Mouse (Mus musculus): ENCODE results near the gene Chrnb1.

Chrnb1 gene

GRCm38 (mm10) chr11:69804972-69805909, 9.5 kb upstream of the Chrnb1 start, which contains the start of gene Tmem102:
TSS of gene Tmem102 (minus strand) at chr11:69805624.
- intact Hi-C loops (cut with DNase I): loop anchor here (5.0 kb wide), 3 partner anchors 32 to 72 kb away; partner anchors contain the start of genes Nlgn2, Tmem256, Tmem95 and Zbtb4

DNA sequence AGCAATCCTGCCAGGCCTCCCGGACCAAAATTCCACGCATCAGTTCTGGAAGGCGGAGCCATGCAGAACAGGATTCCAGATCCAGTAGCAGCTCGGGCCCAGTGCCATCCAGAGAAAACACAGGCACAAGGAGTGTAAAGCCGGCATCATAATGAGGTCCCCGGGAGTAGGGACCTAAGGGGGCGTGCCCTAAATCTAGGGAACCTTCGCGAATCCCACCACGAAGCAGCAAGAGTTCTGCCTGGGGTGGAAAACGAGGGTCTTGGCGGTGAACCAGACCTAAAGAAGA, 8.9 kb upstream of the Chrnb1 start:
- intact Hi-C loops (cut with DNase I): loop anchor here (5.0 kb wide), 2 partner anchors 33 to 37 kb away; partner anchors contain the start of genes Nlgn2, Tmem256 and Zbtb4

- intact Hi-C loops (cut with DNase I): loop anchor here (5.0 kb wide), 2 partner anchors 33 to 37 kb away; partner anchors contain the start of genes Nlgn2, Tmem256 and Zbtb4
These were observed 8.3 kb upstream of the Chrnb1 start for GRCm38 (mm10) chr11:69803786-69804651.

- intact Hi-C loops (cut with DNase I): loop anchor here (5.0 kb wide), 2 partner anchors 34 to 36 kb away; partner anchors contain the start of genes Nlgn2, Tmem256 and Zbtb4
These were observed 7.6 kb upstream of the Chrnb1 start for GRCm38 (mm10) chr11:69803328-69803727.

DNA sequence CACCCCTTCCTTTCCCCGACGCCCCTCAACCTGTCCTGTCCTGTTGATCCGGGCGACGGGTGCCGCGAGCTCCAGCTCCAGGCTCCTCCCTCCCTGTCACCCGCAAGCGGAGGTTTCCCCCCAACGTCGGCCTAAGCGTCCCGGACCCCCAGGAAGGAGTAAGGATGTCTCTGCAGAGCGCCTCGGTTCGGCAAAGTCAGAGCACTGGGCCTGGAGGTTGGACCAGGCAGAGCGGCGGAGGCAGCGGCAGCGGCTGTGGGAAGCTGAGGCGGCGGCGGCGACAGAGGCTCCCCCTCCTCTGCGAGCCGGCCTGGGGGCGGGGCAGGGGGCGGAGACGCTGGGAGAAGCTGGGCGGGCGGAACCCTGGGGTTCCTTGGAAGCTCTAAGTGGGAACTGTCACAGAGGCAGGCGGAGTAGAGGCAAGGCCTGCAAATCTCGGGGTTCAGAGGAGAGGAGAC, 6.9 kb upstream of the Chrnb1 start:
- intact Hi-C loops (cut with DNase I): loop anchor here (5.0 kb wide), 2 partner anchors 35 kb away; partner anchors contain the start of genes Nlgn2, Tmem256 and Zbtb4

DNA sequence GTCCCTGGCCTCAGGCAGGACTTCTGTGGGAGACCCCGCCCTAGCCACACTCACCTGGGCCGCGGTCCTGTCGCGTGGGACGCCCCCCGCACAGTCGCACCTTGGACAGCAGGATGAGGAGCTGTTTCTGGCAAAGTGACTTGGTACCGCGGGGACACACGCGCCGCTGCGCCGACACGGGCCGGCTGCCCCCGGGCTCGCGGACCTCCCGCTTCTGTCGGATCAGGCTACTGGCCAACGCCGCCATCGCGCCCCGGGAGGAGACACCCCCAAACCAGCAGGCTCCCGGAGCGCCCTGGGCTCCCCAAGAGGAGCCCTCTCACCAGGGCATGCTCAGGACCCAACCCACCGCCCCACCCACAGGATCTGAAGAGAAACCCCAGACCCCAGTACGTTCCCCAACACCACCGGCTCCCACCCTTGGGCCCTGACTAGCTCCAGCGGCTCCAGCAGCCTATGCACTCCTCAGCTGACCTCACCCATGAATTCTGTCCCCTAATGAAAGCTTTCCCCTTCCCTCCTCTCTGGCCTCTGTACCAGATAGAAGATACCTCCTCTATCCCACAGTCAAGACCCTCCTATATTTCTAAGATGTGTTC, 5.7 kb upstream of the Chrnb1 start, which contains the start of gene Fgf11:
Gene Fgf11, minus strand, starts transcription at position 479 of the 599 bp plus-strand sequence.
- intact Hi-C loops (cut with DNase I): loop anchor here (5.0 kb wide), 2 partner anchors 34 to 36 kb away; partner anchors contain the start of genes Nlgn2, Tmem256 and Zbtb4

DNA sequence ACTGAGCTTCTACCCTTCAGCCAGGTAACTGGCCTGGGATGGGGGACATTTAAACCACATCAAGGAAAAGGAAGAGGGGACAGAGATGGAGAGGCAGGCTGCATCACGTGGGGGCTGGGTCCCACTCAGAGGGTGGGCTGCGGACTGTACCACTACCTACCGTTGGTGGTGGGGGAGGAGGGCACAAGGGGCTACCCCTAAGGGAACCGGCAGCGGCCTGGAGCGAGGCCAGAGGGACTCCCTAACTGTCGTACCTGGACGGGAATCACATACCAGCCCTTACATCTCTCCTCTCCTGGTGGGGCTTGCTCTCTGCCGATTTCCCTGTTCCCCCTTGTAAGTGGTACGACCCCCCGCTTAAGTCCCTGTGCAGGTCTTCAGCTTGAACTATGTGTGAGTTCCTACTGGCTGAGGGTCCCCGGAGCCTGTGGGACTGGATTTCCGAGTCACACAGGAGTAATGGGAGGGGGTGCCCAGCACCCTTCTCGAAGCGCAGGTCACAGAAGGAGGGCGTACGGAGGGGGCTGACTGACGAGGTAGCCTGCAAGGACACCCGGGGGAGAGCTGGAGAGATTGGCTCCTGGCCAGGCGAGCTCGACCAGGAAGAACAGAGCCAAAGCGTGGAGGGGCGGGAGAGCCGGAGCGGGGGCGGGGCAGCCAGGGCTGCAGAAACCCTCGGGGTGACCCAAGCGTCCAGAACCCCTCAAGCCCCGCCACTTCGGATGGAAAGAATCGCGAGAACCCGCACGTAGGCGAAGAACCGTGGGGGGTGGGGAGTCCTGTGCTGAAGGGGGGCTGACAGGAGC, 4.9 kb upstream of the Chrnb1 start:
- intact Hi-C loops (cut with DNase I): loop anchor here (5.0 kb wide), 2 partner anchors 33 to 37 kb away; partner anchors contain the start of genes Nlgn2, Tmem256 and Zbtb4

- intact Hi-C loops (cut with DNase I): loop anchor here (5.0 kb wide), 2 partner anchors 33 to 37 kb away; partner anchors contain the start of genes Nlgn2, Tmem256 and Zbtb4
These were observed 4.3 kb upstream of the Chrnb1 start for GRCm38 (mm10) chr11:69800138-69800391.

GRCm38 (mm10) chr11:69799394-69800137, 3.8 kb upstream of the Chrnb1 start:
- intact Hi-C loops (cut with DNase I): loop anchor here (5.0 kb wide), 2 partner anchors 32 to 38 kb away; partner anchors contain the start of genes Nlgn2, Tmem256 and Zbtb4

DNA sequence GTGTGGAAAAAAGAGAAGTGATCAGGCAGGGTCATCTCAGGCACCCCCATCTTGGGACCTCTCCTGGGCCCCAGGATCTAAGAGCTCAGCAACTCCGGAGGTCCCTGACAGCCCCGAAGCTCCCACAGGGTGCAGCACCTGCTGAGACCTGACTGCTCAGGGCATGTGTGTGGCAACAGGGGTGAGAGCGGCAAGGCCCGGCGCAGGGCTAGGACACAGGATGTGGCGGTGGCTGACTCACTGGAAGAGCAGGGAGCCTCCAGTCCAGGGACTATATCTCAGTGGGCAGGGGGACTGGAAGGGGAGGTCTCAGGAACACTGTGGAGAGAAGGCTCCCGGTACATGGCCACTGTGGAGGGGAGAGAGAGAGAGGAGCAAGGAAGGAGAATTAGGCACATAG, 2.2 kb upstream of the Chrnb1 start:
- intact Hi-C loops (cut with DNase I): no loop called here

- intact Hi-C loops (cut with DNase I): no loop called here
These were observed 266 bp upstream of the Chrnb1 start for GRCm38 (mm10) chr11:69795983-69796435.

- intact Hi-C loops (cut with DNase I): no loop called here
These were observed 2.3 kb downstream of the Chrnb1 start for GRCm38 (mm10) chr11:69793429-69793828.

GRCm38 (mm10) chr11:69791420-69791819, 4.3 kb downstream of the Chrnb1 start:
- intact Hi-C loops (cut with DNase I): no loop called here

DNA sequence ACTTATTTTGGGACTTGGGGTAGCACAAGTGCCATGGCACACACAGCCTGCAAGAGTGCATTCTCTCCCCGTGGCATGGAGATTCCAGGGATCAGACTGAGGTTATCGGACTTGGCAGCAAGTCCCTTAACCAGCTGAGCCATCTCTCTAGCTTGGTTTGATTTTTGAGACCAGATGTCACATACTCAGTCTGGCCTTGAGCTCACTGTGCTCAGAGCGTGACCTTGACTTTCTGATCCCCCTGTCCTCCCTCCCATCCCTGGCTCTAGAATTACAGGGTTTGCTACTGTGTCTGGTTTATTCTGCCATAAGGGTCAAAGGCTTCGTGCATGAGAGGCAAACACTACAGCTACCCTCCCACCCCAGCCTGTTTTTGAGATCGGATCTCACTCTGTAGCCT, 6.3 kb downstream of the Chrnb1 start:
- intact Hi-C loops (cut with DNase I): no loop called here

- intact Hi-C loops (cut with DNase I): no loop called here
These were observed 8.4 kb downstream of the Chrnb1 start for GRCm38 (mm10) chr11:69787306-69787705.

DNA sequence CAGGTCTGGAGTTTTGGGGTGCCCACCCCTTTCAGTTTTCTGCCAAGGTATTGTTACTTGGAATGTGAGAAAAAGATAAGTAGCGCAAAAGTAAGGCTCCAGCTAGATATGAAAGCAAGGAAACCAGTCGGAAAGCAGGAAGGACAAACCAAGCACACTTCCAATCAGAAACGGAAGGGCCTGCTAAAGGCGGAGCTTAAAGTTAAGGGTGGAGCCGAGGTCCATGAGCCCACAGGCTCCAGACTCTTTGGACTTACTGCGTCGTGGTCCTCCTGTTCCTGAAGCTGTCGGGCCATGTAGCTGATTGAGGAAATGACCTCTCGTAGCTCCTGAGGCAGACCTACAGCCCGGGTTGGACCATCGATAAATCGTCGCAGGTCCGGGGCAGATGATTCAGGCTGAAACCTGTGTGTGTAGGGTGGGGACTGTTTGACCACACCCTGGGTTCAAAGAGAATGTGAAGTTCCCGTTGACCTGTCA, 10.9 kb downstream of the Chrnb1 start:
- intact Hi-C loops (cut with DNase I): no loop called here

DNA sequence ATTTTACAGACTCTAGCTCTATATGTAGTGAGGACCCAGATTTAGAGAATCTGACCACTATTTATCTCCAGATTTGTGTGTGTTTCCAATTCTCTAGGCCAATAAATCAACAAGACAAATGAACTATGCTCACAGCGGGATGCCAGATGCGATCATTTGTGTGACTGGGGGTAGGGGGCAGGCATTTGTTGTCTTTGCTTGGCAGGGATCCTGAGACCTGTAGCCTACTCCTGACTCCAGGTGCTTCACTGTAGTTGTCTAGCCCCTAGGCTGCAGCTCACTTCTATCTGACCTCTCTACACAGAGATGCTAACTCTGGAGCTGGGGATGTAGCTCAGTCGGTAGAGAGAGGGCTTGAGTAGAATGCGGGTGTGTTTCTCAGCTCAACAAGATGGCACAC, 13.9 kb downstream of the Chrnb1 start:
- intact Hi-C loops (cut with DNase I): no loop called here

DNA sequence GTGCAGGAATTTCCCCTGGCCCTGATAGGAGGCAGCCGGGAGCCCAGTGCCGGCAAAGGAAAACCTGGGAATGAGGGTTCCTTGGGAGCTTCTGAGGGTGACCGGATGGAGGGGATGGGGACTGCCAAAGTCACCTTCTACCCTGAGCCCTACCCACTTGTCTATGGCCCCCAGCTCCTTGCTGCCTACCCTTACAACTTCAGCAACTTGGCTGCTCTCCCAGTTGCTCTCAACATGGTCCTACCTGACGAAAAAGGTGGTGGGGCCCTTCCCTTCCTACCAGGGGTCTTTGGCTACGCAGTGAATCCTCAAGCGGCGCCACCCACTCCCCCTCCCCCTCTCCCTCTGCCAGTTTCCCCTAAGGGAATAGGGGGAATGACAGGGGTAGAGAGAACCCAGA, 16.8 kb downstream of the Chrnb1 start:
- intact Hi-C loops (cut with DNase I): no loop called here

Data from adrenal gland (tissue).